Mouse (Mus musculus) neural tube, embryonic 10.5 days (tissue): ENCODE results near the gene Htatip2.

Experiments
- DNase-seq: peaks from one replicate; pipeline ENCODE4 v3.0.0-alpha.2; 2017; ENCODE audit warnings: low spot score; ENCODE audit errors: extremely low spot score

Htatip2 gene

GRCm38 (mm10) chr7:49758934-49759571 lies at the start of gene Htatip2:
Htatip2 (plus strand) TSS chr7:49759115.
- no peak for DNase-seq

DNA sequence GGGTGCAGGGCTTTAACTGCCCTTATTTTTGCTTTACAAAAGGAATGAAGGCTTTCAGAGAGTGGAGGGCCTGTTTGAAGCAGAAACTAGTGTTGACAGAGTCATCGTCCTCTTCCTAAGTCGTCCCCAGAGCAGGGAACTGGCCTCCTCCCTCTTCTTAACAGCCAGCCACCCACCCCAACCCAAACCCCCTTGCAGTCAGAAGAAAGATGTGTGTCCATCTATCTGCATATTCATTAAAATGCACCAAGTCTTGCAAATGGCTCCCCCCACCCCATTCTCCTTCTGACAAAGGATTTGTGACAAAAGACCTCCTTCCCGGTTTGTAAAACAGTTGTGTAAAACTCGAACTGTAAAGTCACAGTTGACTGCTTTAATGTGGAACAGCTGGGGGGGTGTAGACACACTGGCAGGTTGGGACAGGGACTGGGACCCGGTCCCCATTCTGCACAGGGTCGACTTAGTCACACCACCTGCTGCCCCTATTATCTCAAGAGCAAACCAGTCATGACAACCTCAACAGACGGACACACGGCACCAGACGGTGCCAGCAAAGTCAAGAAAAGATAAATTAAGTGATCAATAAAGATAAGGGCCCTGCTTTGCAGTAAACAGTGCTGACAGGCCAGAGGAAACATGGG lies 49.4 kb upstream of the Htatip2 start:
- DNase-seq: no peak

GRCm38 (mm10) chr7:49717942-49718733 lies 40.8 kb upstream of the Htatip2 start:
- no peak for DNase-seq

- DNase-seq: no peak
These were observed 24.6 kb upstream of the Htatip2 start for GRCm38 (mm10) chr7:49734342-49734741.

DNA sequence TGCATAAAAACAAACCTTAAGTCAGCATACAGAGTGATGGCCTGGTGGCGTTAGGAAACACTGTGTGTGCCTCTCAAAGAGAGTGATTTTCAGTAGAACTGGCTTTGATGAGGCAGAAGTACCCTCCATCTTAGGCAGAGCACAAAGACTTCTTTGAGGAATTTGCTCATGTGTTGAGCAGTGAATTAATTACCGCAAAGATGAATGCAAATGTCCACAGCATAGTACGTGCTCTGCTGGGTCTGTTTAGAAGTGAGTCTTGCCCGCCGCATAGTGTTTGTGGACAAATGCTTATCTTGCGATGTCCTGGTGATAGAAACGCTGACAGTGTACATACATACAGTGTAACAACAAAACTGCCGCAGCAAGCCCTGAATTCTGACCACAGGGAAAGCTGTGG lies 19.5 kb upstream of the Htatip2 start:
- no peak for DNase-seq

DNA sequence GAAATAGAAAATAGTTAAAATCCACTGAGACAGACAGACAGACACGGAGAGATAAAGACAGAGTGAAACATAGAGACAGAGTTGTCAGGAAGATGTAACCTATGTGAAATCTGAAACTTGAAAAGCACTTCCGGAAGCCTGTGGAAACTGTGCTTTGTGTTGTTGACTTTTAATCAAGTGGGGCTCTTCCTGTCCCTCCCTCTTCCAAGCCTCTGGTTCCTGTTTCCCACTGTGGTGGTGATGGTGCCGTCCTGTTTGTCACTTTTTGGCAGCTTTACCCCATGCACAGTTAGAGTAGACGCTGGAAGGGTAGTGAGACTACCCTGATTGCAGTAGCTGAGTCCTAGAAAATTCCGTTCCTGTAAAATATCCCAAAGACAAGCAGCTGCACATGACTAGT lies 17.4 kb upstream of the Htatip2 start:
- no peak for DNase-seq

- no peak for DNase-seq
These were observed 17.0 kb upstream of the Htatip2 start for GRCm38 (mm10) chr7:49741923-49742322.

- DNase-seq: no peak
These were observed 7.8 kb upstream of the Htatip2 start for GRCm38 (mm10) chr7:49751148-49751547.

- DNase-seq: peak; percentile 60
These were observed 6.0 kb upstream of the Htatip2 start for GRCm38 (mm10) chr7:49752730-49753506.

DNA sequence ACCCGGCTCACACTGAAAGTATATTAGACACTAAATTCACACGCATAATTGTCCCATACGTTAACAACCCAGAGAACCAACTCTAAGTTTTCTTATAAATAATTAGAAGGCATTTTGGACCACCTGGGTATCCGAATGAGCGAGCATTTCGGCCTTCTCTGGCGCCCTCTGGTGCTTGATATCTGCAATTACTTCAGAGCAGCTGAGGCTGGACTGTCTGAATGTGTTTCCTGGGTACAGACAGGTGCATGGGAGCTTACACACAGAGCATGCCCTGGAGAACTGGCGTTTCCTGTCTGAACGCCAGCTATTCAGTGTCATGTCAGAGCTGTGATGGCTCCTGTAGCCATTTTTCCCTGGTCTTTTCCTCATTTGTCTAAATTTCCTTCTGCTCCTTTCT lies 4.1 kb upstream of the Htatip2 start:
- no peak for DNase-seq

GRCm38 (mm10) chr7:49762605-49763004 lies 3.7 kb downstream of the Htatip2 start:
- DNase-seq: no peak

DNA sequence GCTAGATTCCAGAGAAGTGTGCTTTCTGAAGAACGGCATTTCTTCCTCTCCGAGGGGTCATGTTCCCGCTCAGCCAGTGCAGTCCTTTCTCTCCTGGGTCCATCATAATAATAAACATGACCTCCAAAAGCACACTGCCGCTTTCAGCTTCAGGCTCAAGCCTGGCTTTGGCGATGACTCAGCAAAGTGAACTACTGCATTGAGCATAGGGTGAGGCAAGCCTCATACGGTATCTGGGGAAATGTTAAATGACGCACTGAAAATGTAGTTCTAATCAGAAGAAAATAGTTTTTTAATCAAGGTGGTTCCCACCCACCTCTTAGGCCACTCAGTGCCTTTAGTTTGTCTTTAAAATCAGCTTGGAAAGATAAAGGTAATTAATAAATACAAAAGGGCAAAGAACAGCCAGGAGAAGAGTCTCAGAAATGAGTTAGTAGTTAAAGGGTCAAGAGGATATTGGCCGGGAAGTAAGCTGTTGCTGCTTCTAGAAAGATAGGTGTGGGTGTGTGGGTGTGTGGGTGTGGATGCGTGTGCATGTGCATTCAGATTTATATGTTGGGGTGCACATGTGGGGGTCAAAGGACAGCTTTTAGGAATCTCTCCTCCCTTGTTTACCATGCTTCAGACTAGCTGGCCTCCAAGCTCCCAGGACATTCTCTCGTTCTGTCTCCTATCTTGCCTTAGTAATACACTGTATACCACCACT lies 5.2 kb downstream of the Htatip2 start:
- no peak for DNase-seq

GRCm38 (mm10) chr7:49766166-49766565 lies 7.3 kb downstream of the Htatip2 start:
- DNase-seq: no peak

DNA sequence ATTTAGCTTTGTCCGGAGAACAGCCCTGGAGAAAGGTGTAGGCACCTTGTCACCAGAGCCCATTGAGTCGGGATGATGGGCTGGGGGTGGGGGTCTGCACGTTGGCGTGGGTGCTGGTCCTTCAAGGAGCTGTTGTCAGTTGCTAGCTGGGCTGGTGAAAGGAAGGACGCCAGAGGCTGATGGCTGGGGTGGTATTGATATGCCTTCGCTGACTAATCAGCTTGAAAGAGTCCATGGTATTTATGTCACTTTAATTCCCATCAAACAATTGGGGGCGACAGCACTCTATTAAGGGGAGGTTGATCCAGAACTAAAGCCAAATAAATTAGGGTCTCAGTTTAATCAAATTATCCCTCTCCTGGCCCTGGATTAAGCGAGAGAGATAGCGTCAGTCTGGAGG lies 9.6 kb downstream of the Htatip2 start:
- no peak for DNase-seq

GRCm38 (mm10) chr7:49774396-49774795 lies 15.5 kb downstream of the Htatip2 start:
- DNase-seq: no peak

GRCm38 (mm10) chr7:49777585-49777984 lies 18.7 kb downstream of the Htatip2 start:
- no peak for DNase-seq

- peak; percentile 99 for DNase-seq
These were observed 19.4 kb downstream of the Htatip2 start, which contains the start of gene Prmt3 for GRCm38 (mm10) chr7:49778114-49778901. Prmt3 (plus strand) TSS chr7:49778346.

- DNase-seq: peak; percentile 19
These were observed 20.1 kb downstream of the Htatip2 start for GRCm38 (mm10) chr7:49778904-49779615.

DNA sequence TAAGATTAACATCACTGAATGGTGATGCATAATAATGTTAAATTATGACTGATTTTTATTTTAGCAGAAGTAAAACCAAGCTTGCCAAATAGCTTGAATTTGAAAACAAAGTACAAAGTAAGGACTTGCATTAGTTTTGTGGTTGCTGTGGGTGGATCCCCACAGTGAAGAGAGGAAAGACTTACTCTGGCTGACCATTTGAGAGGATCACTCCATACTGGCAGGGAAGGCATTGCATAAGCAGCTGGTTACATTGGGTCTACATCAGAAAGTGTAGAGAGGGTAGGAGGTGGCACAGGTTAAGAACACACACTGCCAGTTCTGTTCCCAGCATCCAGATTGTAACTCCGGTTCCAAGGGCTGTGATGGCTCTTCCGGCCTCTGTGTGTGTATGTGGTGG lies 24.1 kb downstream of the Htatip2 start:
- DNase-seq: no peak

- no peak for DNase-seq
These were observed 26.2 kb downstream of the Htatip2 start for GRCm38 (mm10) chr7:49785141-49785540.
